Mouse (Mus musculus): ENCODE measurements around the gene Gm21962. TPM values are rescaled to one million over a fixed set of nuclear protein-coding genes. Genes with fewer than 3 reads are reported as not detected.

Gm21962 gene
- polyA plus RNA-seq, 1 experiment from 2014 or later: not detected

Small RNA genes lying within 50 kb of the gene (microRNA-seq; reads per million reads assigned to microRNA genes)
- not detected for gene Gm22468

Other genes with a start within 250 kb of the Gm21962 start
- gene Ddit4l, start 49.9 kb upstream of the Gm21962 start, polyA plus RNA-seq (2016; fragmentation: Nextera tagmentation; extraction: Ambion mirVana): 34.4 and 40.3 TPM in 2 replicates
- gene H2afz, start 193.0 kb downstream of the Gm21962 start, polyA plus RNA-seq (2016; fragmentation: Nextera tagmentation; extraction: Ambion mirVana): 2,399 and 2,450 TPM in 2 replicates
- 12.0 and 12.3 TPM in 2 replicates for gene Dnajb14, start 196.2 kb downstream of the Gm21962 start, polyA plus RNA-seq (2016; fragmentation: Nextera tagmentation; extraction: Ambion mirVana)
- gene Lamtor3, start 247.0 kb downstream of the Gm21962 start, polyA plus RNA-seq (2016; fragmentation: Nextera tagmentation; extraction: Ambion mirVana): 96.8 and 102 TPM in 2 replicates